Mouse (Mus musculus): Measurements from ENCODE around the gene Eef1akmt1.

The Eef1akmt1 gene

DNA sequence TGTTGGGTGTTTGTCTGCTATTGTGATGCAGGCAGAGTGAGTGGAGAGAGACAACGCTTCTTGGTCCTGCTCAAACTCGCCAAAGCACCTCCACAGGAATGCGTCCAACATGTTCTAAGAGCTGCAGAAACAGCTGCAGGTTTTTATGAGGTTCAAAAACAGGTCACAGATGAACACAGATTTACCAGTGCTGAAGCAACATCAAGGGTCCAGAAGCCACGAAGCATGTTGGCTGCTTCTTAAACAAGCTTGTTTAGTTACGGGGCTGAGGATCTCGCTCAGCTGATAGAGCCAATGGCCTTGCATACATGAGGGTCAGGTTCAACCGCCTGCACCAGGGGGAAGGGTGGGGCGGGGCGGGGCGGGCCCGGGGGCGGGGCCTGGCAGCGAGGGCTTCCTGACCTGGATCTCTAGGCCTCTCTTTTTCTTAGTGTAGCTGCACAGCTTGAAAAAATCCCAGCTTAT, 24.8 kb downstream of the Eef1akmt1 start:
- peak in 1 of 2 experiments; percentile 34 for DNase-seq

DNA sequence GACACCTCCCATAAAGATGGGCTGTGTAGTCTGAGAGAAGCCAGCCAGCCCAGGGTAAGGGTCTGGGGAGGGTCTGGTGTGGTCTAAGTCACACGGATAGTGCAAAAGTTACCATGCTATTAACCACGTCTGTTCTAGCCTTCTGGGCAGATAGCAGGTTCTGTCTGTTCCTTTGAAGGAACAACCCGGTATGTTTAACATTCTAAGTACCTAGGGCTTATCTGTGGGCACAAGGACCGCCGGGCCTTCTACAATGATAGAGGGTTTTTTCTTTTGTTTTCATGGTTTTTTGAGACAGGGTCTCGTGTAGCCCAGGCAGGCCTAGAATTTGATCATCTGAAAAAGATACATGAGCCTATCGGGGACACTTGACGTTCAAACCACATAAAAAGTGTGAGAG, 25.3 kb downstream of the Eef1akmt1 start:
- DNase-seq, result no peak

DNA sequence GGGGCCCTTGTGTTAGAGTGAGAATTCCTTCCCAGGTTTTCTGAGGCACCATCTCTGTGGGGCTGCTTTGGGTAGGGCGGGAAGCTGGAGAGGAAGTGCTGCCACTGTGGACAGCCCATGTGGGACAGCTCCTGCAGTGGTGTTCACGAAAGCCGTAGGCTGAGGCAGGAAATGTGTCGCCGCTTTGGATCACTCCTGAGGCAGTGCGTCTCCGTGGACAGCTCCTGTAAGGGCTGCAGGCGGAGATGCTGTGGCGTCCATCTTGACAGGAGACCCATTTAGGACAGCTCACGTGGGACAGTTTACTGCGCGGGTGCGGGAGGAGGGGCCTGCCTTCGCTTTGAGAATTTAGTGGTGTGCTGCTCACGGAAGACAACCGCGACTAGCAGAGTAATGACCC, 25.9 kb downstream of the Eef1akmt1 start:
- DNase-seq, result no peak

DNA sequence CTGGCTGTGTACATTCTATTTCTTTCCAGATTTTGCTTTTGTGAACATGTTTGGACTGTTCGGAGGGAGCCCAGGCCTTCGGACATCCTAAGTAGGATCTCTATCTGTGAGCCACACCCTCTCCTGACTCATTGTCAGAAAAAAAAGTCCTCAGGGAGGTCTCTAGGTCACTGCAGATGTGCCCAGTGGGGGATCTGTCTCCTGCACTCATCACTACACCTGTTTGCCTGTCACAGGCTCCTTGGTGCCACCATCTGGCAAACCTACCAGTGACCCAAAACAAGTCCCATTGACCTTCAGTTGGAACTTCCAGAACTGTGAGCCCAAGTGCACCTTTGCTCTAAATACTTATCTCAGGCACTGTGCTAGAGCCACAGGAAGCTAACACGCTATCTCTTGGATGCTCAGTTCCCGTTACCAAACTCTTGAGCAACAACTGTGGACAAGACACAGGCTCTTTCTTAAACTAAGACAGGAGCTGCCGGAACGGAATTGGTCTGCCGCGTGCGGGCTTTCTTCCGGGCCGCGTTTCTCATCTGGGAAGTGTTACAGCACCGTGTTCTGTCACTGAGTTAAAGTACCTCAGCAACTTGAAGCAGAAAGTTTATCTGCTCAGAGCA, 27.9 kb downstream of the Eef1akmt1 start:
- no peak for DNase-seq

DNA sequence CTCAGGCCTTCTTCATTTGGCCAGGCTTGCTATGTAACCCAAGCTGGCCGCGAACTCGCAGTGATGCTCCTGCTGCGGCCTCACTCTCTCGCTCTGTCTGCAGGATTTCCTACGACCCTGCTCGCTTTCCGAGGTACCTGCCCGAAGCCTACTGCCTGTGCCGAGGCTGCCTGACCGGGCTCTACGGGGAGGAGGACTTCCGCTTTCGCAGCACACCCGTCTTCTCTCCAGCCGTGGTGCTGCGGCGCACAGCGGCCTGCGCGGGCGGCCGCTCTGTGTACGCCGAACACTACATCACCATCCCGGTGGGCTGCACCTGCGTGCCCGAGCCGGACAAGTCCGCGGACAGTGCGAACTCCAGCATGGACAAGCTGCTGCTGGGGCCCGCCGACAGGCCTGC, 29.2 kb downstream of the Eef1akmt1 start:
- DNase-seq, result no peak

DNA sequence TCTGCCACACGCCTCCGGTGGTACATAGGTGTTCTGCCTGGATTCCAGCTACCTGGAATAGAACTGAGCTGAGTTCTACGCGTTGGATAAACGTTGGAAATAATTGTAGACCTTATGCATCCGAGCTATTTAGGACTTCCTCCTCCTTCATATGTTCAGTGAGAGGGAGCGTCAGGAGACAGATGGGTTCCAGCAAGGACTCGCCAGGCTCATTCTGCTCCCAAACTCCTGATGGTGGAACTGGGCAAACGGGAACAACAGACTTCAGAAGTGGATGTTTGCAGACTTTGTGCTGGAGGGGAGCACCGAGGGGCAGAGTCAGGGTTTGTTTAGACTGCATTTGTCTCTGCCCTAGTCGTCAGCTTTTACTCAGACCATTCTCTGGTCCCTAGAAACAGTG, 30.7 kb downstream of the Eef1akmt1 start:
- DNase-seq, result no peak

DNA sequence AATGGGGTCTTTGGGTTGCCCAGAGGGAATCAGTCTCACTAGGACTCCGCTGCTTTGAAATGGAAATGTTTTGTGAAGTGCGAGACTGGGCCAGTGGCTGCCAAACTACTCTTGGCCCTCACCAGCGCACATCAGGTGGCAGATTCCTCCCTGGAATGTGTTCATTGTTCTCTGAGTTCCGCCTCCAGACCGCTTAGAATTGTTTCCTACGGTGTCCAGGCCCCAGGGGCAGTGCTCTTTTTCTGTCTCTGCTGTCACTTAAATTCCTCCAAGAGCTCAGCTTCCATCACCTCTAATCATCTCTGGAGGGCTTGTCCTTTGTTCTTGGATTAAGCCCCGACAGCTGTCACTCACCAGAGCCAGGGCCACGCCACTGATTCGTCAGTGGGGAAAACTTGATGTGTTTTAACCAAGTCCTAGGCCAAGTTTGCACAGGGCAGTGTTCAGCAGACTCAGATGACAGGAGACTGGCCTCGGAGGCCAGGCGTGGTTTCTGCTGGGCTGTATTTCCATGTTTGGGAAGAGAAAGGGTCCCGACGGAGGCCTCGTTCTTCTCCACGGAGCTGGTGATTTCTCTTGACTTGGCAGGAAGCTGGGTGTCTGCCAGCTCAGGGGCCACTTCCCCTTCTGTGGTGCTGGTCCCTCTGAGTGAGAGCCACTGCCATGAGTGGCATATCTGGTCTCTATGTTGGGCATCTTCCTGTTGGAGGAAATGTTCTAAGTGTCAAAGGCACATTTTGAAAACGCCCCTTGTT, 34.0 kb downstream of the Eef1akmt1 start:
- no peak for DNase-seq

DNA sequence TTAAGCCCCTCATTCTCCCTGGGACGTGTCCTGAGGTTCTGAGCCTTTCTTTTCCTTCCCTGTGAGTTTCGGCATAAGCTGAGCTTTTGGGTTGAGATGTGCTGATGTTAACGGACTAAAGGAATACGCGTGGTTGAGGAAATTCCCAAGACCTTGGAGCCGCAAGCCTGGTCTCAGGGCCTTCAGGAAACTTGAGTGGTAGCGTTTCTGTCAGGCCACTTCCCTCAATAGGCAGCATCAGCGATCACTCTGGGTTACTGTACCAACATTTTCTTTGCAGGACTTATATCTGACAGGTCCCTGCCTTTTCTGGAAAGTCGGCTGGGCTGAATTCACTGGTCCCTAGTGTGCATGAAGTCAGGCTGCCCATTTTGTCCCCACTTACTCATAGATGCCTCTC, 34.6 kb downstream of the Eef1akmt1 start:
- no peak for DNase-seq

DNA sequence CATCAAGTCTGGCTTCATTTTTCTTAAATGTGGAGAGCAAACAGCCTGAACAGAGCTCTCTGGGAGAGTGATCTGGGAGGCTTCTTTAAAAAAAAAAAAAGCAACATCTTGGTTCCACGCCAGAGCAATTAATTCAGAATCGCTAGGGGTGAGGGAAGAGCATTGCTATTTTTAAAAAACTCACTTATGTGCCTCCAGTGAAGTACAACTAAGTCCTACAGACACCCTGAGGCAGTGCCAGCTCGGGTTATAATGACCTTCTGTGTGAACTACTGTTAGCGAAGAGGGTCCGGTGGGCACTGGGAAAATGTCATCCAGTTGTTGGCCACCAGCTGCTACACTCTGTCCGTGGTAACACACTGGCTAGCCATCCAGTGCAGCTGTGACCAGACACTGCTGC, 35.8 kb downstream of the Eef1akmt1 start:
- peak in 1 of 2 experiments; percentile 19 for DNase-seq

DNA sequence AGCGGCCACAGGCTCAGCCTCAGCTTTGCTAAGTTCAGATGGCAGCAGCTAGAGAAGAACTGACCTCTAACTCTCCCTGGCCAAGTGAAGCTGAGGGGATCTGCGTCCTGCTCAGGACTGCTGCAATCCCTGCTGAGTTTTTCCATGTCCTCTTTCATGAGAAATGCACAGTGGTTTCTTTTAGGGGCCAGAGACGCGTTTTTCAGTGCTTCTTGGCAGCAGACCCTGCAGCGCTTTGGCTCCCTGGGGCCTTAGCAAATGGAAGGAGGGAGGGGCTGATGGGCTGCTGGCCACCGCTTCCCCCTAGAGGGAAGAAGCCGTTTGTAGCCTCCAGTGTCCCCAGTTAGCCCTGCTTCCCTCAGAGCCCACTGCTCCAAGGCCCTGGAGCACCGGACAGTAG, 36.5 kb downstream of the Eef1akmt1 start:
- peak; percentile 18 to 52 for DNase-seq

DNA sequence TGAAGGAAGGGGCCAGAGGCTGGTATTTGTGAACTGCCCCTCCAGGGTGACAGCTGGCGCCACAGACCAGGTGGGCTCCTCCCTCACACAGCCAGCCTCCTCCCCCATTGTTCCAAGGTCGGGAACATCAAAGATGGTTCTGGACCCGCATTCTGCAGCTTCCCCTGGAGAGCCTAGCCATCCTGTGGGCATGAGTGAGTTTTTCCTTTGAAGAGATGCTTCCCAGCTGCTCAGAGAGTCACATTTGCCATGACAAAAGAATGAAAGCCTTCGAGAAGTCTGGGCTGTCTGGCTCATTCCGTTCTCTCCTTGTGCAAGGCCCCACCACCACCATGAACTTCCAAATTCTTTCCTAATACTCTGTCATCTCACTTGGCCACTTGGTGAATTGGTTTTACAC, 37.1 kb downstream of the Eef1akmt1 start:
- DNase-seq, result no peak

DNA sequence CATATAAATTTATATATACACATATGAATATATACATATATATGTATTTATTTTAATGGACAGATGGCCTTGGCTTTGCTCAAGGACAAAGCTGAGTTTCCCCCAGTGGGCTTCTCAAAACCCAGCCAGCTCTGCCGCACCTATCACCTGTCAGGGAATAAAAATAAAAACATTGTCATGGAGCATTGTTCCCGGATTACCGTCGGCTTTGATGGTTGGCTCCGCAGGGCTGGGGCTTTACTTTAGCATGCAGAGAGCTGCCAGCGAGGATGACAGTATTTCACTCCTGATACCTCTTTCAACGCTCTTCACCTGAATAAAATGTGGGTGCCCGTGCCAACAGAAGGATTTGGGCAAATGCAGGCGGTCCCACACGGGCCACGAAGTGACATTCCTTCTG, 37.6 kb downstream of the Eef1akmt1 start:
- DNase-seq, result no peak

DNA sequence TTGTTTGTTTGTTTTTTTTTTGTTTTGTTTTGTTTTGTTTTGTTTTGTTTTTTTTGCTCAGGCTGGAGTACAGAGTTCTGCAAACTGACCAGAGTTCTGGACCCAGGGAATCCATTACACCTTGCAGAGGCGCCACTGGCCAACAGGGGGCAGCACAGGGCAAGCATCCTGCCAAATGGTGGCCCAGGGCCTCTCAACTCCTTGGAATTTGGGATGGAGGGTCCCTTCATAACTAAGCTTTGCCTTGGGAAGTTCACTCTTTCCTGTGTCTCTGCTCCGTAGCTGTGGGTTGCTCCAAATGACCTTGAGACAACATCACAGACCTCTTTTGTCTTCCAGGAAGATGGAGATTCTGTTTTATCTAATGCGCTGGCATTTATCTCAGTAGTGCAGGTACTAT, 38.2 kb downstream of the Eef1akmt1 start:
- DNase-seq, result peak; percentile 61 to 72

DNA sequence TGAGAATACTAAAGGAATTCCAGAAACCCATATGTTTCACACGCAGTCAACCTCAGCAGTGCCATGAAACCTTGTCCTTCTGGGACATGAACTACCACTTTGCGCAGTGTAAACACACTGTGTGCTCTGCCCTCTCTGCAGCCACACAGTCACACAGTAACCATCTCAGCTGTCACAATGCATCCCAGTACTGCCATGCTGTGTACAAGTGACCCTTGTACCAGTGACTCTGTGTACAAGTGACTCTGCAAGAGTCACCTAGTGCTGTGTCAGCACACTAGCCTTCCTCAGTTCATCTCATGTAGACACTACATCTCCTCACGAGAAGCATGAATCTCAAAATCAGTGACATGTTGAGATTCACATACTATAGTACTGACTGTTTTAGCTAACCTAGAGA, 38.8 kb downstream of the Eef1akmt1 start:
- DNase-seq, result no peak

DNA sequence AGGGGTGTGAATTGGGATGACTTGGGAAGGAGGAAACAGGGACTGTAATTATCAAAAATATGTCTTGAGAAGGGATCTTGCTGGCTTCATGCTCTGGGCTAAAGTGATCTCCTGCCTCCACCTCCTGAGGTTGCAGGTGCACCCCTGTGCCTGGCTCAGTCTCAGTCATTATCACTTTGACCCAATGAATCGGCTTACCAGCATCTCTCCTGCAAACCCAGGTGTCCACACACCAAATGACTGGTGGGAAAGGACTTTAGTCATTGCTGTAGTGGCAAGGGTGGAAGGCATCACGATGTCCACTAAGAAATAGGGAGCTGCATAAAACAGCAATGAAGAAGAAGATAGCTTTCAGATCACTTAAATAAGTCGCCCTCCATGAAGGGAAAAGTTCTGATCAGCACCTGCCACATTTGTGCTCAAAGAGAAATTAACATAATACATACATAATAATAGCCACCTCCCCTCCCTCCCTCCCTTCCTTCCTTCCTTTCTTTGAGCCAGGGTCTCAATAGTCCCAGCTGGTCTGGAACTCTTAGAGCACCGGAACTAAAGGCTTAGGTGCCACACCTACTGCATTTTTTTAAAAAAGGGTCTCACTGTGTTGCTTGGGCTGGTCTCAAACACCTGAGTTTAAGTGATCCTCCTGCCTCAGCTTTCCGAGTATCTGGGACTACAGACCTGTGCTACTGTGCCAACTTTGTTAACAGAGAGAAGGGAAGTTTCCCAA, 41.5 kb downstream of the Eef1akmt1 start:
- DNase-seq, result no peak

DNA sequence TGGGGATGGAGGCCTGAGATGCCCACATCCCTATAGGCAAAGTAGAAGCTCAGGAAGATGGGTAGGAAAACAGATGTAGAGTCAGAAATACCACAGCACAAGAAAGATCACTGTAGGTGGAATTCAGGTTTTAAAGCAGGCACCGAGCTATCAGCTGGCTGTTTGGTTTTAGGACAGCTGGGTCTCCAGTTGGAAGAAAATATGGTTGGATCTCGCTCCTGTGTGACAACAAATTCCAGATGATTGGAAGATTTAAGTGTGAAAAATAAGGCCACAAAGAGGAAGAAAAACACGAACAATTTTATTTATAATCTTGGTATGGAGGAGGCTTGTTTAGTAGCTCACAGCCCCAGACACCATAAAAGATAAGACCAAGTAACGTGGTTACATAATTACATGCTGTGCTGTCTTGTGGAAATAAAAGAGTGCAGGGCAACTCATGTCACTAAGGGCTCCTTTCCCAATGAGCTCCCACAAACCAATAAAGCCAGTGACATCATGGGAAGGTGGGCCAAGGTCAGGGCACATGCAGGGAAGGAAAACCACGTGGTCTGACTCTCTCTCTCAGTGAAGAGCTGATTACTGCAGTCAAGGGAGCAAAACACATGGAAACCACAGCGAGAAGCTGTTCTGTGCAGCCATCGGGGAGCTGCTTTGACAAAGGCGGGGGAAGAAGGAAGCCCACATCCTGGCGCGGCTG, 42.2 kb downstream of the Eef1akmt1 start:
- DNase-seq, result no peak

DNA sequence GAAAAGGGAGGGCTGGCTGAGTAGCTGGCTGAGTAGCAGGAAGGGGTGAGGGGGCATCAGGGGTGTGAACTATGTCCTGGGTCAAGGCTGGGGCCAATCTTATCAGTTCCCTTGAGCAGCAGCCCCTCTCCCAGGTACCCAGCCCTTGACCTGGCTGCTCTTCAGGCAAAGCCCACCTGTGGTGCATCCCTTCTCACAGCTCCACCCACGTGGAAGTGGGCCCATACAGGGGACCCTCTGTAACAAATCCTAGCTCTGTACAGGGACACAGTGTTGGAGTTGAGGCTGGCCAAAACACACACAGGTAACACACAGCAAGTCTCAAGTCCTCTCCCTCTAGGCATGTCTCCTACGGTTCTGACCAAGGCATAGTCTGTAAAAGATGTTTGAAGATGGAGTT, 43.8 kb downstream of the Eef1akmt1 start:
- DNase-seq, result no peak

DNA sequence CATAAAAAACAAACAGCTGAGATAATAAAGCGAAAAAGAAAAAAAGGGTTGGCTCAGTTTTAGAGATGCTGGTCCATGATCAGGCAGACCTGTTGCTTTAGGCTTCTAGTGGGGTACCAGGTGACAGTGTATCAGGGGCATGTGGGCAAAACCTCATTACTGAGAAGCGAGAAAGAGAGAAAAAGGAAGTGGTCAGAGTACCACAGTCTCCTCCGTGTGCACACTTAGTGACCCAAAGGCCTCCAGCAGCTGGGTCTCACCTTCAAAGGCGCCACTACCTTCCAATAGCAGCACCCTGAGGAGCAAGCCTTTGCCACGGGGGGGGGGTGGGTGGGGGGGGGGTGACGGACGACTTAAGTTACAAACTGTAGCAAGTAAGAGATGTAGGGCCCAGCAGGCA, 44.3 kb downstream of the Eef1akmt1 start:
- no peak for DNase-seq

DNA sequence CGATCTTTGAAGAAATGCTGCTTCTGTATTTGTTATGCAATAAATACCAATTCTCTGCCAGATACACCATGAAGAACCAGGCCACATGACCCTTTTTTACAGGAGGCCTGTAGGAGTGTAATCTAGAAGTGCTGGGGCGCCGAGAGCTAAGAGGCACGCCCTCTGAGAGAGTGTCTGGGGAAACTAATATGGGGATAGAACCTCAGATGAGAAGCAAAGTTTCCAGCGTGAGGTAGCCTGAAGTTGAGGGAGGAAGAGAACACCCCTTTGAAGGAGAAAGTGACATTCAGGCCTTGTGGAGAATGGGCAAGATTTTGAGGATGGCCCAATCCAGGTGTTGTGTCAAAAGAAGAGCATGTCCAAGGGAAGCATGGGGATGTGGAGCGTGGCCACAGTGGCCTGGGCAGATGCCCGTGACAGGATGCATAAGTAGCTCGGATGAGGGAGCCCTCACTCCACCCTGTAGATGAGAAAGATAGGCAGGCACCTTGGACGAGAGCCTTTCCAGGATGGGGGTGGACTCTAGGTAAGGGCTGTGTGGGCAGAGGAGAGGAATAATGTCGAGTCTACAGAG, 45.3 kb downstream of the Eef1akmt1 start:
- no peak for DNase-seq

DNA sequence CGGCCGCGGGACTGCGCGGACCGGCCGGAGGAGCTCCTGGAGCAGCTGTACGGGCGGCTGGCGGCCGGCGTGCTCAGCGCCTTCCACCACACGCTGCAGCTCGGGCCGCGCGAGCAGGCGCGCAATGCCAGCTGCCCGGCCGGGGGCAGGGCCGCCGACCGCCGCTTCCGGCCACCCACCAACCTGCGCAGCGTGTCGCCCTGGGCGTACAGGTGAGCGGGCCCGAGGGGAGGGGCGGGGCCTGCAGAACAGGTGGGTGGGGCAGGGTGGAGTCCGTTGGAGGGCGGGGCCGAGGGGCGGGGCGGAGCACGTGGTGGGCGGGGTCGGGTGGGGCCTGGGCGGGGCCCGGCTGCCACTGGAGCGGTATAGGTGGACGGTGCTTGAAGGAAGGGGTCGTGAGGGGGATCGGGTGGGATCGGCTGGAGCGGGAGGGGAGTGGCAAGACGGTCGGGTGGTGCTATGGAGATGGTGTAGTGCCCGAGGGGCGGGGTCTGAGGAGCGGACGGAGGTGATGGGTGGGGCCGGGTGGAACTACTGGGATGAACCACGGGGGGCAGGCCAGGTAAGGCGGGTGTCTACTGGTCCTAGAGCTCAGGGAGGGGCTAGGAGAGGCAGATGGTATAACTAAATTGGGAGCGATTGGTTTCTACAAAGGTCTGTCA, 45.9 kb downstream of the Eef1akmt1 start:
- peak; percentile 74 to 89 for DNase-seq

DNA sequence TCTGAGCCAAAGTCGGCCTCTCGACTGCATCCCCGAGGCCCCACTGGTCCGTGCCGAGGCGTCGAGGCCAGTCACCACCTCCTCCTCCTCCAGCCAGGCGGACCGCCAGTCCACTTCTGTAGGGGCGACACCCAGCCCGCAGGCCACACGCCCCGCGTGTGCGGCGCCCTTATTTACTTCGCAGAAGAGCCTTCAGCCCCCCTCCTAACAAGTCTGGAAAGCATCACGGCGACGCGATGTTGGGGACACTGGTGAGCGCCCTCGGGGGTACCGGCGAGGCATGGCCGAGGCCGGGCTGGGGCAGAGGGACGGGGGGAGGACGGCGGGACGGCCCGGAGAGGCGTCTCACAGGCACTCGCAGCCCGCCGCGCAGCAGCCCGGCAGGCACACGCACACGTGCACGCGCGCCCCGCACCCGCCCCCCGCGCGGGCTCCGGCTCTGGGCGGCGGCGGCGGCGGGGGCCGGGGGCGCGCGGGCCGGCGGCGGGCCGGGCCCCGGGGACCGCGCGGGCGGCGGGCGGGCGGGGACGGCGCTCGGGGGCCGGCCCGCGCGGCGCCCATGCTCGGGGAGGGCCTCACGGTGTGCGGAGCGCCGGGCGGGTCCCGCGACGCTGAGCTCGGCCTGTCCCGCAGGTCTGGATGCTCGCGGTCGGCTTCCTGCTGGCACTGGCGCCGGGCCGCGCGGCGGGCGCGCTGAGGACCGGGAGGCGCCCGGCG, 46.6 kb downstream of the Eef1akmt1 start, which contains the start of gene Il17d:
TSS of gene Il17d (plus strand) at position 107 of the 717 bp plus-strand sequence.
- peak in 1 of 2 experiments; percentile 47 for DNase-seq

DNA sequence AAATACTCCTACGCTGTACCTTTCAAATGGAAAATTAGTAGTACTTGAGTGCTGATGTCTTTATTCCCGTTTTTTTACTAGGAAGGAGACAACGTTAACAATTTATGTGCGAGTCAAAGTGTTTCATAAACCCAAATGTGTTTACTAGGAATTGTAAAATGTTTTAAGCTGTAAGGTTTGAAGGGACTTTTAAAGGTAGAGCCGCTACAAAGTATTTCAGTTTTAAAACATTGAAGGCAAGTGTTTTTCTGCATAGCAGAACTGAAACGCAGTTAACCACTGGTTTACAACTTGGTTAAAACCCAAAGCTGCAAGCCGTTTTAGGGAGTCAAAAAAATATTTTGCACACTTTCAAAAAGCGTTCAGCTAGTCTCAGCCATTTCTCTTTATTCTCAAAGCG, 47.6 kb downstream of the Eef1akmt1 start:
- DNase-seq, result no peak

Measured in kidney, postnatal 25 days (tissue).